Mouse (Mus musculus) cerebellum, postnatal 4 days (tissue): ENCODE results near the gene Limch1.

Experiments used
- DNase-seq, 2 experiments: peaks; one replicate each; pipeline ENCODE4 v3.0.0; 2022; ENCODE audit warnings: low spot score in 2 of 2, mixed read lengths in 1 of 2

Limch1 gene

DNA sequence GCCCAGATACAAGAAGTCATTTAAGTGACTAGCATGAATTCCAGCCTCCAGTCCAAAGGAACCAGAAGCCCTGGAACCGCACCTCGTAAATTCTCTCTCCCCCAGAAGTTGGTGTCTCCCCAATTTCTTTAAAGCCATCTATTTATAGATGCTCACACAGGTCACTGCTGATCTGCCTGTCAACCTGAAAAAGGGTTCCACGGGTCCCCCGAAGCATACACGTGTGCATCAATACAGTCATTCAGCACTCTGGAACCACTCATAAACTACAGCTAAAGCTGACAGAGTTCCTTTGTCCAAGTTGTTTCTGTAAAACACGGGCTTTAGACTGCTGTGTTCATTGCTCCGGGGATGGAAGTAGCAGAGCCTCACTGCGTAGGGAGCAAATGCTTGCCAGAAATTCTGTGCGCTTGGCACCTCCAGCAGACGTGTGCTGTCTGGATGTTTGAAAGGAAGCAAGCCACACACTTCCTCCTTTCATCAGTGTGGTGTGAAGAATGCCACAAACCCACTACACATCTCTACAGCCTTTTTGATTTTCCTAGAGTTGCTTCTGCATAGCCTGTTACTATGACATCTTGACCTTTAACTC, 278.9 kb downstream of the Limch1 start:
- no peak for DNase-seq

DNA sequence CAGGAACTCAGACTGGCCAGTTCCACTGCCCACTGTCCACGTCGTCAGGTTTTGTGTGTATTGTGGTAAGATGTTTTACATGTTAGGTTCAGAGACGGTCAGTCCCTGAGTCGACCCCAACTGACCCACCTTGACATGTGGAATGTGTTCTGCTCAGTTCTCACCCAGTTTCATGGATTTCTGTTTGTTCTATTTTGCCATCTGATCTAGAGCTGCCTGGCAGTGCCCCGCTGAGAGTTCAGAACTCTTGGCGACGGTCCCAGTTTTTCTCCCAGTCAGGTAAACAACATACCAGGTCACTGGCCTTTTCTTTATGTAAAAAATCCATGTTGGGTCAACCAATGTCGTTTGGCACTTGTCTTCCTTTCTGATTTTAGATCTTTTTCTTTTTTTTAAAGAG, 279.5 kb downstream of the Limch1 start:
- DNase-seq = no peak

DNA sequence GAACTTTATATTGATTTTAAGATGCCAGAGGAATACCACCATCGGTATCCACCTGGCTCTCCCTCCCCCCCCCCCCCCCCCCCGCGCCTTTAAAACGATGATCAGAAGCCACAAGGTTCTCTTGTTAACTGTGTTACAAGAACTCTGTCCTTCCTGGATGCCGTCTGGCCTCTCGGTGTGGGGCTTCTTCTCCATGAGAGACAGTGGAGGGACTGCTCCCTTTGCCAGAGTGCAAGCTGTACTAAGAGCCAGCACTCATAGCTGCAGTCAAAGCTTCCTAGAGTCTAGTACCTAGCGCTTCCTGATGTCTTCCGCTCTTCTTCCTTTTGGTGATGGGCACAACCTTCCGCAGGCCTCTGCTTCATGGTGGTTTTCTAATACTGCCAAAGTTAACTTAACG, 280.0 kb downstream of the Limch1 start:
- DNase-seq = no peak

DNA sequence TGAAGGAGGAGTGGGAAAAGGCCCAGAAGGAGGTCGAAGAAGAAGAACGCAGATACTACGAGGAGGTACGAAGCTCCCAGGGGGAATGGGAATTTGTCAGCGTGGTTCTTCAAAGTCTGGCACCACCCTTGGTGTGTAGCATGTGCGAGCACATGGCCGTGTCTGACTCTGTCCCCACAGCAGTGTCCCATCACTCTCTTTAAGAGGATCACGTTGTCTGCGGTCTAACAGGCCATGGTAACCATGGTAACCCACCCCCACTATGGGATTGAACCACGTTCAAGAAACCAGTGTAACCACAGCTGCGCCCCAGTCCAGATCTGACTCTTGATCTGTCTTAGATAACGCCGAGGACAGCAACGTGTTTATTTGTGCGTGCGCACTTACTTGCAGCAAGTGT, 283.2 kb downstream of the Limch1 start:
- DNase-seq = peak in 1 of 2 experiments; percentile 23

DNA sequence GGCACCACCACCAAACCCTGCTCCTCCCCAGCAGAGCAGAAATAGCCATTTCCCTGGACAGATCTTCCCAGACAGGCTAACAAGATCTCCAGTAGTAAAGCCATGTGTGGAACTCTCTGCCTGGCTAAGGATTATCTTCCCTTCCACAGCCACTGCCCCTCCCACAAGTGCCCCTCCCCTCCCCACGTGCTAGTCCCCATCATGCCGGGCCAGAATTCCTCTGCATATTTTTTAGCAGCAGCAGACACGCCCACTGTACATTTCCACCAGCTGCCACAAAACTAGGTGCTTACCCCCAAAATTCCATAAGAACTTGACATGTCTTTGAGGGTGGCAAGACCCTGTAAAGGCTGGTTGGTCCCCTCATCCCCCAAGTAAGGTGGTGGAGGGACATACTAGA, 284.3 kb downstream of the Limch1 start:
- no peak for DNase-seq

DNA sequence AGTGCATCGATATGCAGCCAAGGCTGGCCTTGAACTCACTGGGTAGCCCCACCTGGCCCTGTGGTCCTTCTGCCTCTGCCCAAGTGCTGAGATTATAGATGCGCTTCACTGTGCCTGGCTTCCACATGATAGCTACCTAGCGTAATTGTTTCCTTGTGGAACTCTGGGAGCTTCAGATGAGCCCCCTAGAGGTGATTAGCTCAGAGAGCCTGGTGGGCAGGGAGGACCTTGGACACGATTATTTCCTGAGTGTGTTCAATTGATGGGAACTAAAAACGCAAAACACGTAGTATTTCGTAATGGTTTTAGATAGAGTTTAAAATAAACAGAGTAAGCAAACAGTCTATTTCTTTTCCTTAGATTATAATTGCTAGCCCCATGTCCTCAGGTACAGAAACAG, 287.0 kb downstream of the Limch1 start:
- DNase-seq = no peak

DNA sequence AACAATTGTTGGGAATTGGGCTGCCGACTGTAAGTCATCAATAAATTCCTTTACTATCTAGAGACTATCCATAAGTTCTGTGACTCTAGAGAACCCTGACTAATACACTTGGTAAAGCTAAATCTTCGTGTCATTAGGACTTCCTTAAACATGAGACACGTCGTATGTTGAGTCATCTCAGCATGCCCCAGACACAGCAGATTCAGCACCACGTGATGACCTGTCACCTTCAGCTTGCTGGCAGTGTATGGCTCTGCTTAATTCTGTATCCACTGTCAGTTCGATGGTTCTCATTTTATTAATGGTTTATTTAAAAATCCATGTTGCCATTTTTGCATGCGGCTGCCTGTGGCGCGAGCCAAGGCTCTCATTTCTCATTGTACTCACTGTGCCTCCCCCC, 298.3 kb downstream of the Limch1 start:
- DNase-seq = no peak

DNA sequence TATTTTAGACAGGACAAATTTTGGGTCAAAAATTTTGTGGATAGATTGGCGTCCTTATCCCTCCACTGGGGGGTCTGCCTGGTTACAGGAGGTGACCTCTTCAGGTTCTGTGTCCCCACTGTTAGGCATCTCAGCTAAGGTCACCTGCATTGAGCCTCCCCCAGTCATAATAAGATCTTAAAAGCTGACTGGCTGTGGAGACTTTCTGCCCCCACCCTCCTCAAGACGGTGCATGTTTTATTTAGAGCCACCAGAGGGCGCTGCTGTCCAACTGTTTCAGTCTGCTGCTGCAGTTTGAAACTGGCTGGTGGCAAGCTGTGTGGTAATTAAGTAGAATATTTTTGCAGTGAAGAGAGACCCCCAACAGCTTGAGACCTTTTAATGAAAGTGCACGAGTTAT, 302.4 kb downstream of the Limch1 start:
- DNase-seq = peak in 1 of 2 experiments; percentile 53

DNA sequence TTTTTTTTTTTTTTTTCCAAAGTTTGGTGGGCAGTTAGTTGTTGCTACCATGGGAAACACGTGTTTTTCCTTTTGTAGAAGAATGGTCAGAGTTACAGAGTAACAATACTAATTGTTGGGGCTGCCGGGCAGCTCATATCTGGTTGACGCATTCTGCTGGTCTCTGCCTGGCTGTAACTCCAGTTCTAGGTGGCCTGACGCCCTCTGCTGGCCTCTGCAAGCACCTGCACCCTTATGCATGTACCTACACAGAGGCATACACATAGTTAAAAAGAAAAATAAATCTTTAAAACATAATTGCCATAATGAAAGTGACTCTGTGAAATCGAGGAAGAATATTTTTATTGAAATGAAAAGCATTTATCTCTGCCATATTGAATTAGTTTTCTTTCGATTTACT, 312.2 kb downstream of the Limch1 start:
- DNase-seq = no peak

DNA sequence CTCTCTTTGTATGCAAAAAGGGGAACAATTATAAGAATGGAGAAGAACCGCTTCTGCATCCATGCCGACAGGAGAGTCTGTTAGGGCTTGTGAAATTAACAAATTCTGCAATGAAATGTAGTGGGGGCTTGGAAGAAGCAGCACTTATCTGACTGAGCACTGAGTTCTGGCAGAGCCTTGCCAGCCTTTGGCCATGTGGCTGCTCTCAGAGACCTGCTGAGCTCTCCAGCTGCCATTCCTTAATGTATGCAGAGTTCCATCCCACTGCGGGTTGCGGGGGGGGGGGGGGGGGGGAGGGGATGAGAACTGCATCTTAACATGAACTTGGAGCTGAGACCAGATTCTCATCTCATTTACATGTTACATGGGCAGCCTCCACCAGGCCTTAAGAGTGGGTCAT, 314.9 kb downstream of the Limch1 start:
- DNase-seq = no peak

DNA sequence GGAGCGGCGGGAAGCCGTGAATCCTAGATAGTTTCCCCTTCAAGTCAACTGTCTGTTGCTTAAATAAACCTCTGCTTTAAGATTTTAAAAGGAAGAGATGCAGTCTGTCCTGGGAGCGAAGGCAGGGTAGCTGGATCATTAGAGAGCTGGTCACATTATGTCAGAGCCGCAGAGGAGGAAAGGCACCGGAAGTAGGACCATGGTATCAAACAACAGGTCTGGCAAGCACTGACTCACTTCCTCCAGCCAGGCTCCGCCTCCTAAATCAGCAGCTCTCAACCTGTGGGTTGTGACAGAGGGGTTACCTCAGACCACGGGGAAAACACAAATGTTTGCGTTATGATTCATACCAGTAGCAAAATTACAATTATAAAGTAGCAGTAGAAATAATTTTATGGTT, 318.0 kb downstream of the Limch1 start:
- DNase-seq = no peak

DNA sequence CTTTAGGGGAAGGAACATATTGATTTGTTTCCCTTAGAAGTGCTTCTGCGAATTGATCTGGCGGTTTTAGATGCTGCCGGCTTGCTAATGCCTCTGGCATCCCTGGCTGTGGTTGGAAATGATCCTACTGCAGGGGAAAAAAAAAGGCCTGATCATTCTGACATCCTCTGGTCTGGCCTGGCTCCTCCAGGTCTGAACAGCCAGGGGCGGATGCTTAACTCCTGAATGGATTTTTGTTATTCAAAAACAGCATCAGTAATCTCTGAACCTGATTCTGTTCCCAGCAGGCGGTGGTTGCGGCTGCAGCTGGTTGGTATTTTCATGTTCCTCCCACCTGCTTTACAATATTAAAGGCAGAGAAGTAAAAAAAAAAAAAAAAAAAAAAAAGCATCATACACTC, 337.5 kb downstream of the Limch1 start:
- no peak for DNase-seq

DNA sequence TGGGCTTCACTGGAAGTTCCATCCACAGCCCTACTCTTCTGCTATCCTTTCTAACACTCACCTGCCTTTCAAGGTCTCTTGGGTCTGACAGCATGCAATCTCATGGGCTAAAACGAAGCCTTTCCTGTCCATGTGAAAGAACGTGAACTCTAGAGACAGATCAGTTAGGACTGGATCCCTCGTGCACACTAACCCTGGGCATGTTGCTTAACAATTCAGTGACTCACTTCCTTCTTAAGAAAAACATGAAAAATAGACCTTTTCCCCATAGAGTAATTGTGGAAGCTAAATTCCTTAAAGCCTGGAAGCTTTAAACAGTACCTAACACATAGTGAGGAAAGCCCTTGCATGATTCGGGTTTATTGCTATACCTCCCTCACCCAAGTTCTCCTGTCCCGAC, 345.2 kb downstream of the Limch1 start:
- DNase-seq = no peak

DNA sequence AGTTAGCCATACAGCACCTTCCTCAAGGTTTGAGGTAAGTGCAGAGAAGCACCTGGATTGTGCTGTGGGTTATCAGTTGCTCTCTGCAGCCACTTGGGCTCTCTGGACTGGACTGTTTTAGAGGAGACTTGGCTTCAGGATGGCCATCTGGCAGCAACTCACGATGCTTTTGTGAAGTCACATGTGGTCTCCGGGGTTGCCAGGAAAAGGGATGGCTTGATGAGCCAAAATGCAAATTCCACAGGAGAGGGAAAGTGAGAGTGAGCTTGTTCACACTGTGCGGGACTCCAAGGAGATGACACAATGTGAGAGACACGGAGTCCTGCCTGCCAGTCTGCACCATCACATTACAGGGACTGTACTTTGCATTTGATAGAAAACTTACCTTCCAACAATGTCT, 346.1 kb downstream of the Limch1 start:
- peak in 1 of 2 experiments; percentile 39 for DNase-seq

DNA sequence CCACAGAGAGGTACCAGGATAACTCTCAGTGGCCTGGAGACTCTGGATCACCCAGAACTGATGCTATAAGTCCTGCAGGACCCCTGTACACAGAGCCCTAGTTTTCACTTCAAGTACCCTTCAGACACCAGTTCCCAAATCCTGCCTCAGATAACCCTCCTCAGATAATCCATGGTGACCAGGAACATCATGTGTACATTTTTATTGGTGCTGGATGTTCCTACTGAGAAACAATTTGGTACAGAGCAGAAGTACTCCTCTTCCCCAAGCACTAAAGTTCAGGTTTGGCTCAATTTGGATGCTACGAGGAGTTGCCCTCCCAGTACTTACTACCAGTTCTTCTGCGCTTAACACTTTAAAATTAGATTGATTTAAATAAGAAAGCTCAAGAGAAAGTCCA, 348.4 kb downstream of the Limch1 start:
- DNase-seq = no peak

DNA sequence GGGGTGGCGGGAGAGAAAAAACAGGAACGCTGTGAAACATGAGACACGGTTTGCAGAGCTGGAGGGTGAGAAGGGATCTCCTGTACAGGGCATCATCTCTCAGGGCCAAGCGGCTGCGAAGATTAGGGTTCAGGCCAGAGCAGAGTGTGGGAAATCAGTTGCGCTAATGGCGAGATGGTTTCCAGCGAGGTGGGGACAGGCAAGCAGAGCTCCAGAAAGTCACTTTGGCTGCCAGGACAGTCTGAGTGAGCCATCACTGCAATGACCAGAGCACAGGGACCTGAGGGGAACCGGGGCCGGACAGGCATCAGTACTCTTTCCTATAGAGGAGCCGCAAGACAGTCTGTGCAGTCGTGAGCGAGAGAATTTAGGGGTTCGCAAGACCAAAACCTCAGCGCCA, 349.5 kb downstream of the Limch1 start:
- no peak for DNase-seq

DNA sequence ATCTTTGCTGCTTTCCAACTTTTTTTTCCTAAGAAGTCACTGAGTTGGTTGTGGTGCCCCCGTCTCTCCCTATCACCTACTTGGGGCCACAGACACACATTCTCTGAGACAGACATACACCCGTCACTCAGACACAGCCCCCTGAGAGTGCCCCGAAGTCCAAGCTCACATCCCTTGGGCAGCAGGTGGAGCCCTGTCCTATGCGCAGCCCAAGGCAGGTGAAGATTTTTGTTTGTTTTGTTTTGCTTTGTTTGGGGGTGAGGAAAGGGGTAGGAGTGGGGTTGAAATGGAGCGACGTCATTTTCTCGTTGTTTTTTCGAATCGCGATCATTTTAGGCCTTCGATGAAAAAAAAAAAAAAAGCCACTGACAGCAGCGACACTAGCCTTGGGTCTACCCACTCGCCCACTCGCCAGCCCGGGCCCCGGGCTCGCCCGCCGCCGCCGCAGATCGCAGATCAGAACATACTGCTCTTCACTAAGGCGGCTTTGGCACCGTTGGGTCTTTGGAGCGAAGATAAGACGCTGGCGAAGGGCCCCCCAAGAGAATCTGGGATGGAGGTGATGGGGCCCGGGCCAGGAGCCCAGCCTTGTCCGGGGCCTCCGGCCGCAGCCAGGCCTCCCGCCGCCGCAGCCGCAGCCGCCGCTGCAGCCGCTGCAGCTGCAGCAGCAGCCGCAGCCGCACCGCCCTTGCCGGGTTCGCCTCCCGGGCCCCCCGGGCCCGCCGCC, 350.2 kb downstream of the Limch1 start:
- peak in 1 of 2 experiments; percentile 9 for DNase-seq

DNA sequence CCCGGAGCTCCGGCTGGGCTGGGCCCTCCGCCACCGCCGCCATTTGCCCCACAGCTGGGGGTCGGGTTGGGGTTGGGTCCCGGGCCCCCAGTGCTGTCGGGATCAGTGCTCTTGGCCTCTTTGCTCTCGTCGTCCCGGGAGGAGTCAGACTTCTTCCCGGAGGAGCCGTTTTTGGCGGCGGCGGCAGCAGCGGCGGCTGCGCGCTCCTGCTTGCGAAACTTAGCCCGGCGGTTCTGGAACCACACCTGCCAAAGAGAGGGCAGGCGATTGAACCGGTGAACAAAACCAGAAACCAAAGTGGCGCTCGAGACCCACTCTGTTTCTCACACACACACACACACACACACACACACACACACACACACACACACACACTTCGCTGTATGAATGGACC, 350.7 kb downstream of the Limch1 start:
- DNase-seq = peak in 1 of 2 experiments; percentile 15

DNA sequence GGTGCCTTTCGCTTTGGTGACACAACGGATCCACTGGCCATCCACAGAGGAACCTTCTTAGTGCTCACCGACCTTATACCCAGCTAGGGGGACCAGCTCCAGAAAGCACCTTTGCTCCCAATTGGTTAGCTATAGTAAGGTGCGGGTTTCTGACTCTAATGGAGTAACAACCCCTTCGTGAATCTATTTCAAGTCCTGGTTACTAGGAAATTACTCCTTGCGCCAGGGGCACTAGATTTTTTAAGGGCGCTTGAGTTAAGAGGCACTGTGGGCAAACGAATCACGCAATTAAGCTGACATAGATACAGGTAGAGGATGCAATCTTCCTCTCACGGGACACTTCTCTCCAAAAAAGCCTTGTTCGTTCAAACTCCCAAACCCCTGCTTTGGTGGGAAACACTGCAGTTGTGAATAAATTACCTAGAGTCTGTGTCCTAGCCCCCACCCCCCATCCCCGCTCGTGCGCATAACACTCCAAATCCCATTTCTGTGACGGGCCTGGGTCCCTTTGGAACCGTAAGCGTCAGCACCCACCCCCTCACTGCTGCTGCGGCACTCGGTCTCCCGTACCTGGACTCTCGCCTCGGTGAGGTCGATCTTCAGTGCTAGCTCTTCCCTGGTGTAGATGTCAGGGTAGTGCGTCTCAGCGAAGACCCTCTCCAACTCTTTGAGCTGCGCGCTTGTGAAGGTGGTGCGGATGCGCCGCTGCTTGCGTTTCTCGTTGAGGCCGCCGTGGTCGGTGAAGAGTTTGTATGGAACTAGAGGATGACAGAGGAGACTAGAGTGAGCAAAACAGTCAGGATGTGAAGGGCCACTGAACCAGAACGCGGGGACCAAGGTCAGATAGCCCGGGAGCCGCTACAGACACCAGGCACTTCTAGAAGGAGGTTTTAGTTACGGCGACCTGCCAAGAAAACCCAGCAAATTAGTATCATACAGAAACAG, 351.8 kb downstream of the Limch1 start:
- peak in 1 of 2 experiments; percentile 9 for DNase-seq

DNA sequence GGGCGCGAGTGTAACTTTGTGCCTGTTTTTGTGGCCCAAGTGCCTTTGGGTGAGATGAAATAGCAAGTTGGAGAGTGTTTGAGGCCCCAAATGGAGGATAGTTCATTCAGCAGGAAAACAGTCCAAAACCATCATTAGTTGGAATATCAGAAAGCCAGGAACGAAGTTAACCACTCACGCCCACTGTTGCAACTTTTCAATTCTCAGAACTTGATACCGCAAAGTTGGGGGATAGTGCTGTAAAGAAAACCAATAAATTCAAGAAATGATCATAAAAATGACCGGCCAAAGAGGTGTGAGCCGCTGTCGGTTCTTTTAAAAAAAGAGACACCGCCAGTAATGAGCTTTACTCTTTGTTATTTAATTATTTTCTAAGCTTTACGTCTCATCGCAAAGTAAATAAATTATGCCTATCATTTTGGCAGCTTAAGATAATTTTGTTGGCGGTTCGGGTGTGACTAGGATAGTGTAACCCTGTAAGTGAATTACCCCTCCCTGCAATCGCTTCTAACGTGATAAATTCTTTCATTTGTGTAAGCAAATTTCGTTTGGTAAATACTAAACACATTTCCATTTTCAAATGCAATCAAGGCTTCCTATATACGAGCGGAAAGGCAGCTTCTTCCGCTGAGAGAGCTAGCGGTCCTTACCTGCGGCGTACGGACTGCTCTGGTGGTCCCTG, 352.6 kb downstream of the Limch1 start:
- no peak for DNase-seq

DNA sequence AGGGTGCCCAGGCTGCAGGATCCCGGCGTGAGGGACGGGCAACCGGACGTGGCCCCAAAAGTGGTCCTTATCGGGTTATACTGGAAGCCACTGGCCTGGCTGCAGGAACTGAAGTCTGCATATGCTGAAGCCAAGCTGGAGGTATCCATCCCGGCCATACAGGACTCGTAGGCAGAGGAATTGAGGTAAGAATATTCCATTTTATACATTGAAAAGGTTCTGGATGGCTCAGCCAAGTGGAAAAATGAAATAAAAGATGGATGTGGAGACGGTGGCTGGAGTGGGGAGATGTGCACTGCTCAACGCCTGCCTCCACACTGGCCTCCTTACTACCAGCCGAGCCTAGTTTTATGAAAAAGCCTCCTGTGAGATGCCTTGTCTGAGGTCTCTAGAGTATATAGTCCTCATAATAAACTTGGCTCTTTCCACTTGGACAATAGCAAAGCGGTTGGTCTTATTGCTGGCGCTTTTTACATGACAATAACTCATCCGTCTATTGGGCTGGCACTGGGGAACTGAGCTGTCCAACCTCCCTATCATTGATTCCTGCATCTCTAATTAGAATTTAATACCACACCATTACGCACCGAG, 353.2 kb downstream of the Limch1 start, which contains the start of gene Phox2b:
Gene Phox2b, minus strand, starts transcription at position 569 of the 591 bp plus-strand sequence.
- peak in 1 of 2 experiments; percentile 15 for DNase-seq
